Mouse (Mus musculus) left cerebral cortex, adult 11 months (tissue): ENCODE measurements around the gene Mrps15.
"Not testable (repeated sequence)": the region's sequence is repeated elsewhere in the genome, so short reads cannot be mapped to it uniquely, and the experiment has no call there.

Experiments
- DNase-seq: peaks from one replicate; pipeline ENCODE4 v3.0.0; 2022; ENCODE audit warnings: low spot score

Gene Mrps15

DNA sequence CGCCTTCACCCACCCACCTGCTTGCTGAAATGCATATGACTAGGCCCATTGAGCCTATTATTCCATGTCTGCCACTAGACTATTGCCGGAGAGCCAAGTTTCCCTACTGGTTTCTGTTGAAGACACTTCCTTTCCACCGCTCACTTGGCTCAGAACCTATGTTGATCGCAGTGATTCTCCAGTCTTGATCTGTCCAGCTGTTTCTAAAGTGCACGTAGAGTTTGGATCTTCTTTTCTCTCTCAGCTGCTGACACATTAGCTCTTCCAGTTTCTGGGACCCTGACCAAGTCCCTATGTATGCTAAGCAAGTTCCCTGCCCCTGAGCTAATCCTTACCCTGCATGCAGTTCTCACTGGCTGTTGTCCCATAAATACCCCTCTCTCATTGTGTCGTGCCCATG is 31.1 kb downstream of the Mrps15 start:
- no peak for DNase-seq

- DNase-seq = no peak
These were observed 32.5 kb downstream of the Mrps15 start for GRCm38 (mm10) chr4:126079266-126079665.

DNA sequence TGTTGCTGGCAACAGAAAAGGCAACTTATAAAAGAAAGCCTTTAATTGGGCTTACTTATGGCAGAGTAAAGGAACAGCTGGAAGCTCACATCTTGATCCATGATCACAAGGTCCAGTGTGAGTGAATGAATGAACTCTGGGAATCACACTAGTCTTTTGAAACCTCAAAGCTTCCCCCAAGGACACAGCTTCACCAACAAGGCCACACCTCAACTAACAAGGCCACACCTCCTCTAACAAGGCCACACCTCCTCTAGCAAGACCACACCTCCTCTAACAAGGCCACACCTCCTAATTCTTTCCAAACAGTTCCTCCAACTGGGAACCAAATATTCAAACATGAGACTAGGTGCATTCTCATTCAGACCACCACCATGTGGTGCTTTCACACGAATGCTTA is 34.9 kb downstream of the Mrps15 start:
- DNase-seq = no peak

GRCm38 (mm10) chr4:126083021-126083420 is 36.3 kb downstream of the Mrps15 start:
- DNase-seq = no peak

DNA sequence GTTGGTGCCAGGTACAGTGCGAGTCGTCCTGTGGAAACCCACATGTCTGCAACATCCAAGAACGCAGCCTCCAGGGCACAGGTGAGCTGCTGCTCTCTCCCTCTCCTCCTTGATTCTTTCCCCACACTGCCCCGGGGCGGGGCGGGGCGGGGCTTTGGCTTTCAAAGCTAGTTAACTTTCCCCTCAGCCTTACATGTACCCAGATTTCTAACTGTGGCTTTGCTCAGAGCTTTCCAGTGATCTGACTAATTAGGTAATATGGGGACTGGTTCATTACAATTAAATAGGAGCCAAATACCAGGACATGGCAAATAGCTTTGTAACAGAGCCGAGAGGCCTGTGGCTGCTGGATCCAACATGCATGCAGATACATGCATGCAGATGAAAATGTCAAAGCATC is 37.7 kb downstream of the Mrps15 start:
- no peak for DNase-seq

GRCm38 (mm10) chr4:126085996-126086576 is 39.4 kb downstream of the Mrps15 start:
- peak; percentile 62 for DNase-seq

DNA sequence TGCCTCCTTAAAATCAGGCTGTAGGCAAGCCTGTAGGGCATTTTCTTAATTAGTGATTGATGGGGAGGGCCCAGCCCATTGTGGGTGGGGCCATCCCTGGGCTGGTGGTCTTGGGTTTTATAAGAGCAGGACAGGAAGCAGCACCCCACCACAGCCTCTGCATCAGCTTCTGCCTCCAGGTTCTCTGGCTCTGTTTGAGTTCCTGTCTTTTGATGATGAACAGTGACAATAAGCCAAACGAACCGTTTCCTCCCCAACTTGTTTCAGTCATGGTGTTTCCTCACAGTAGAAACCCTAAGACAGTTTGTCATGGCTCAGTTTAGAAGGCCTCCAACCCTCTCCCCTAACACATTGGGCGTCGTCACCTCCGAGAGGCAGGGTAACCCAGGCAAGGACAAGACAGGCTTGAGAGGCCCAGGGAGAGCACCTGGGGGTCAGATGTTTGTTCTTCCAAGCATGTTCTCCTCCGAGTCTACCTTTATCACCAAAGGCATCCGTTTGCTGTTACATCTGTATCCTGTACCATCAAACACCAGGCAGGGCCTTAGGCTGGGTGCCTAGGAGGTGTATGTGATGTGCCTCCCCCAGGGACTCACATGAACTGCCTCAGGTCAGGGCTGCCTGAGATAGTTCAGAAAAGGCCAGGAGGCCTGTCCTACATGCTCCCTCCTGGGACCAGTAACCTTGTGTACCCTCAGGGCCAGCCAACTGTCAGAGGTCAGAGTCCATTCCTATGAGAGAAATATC is 43.5 kb downstream of the Mrps15 start:
- no peak for DNase-seq

- no peak for DNase-seq
These were observed 44.1 kb downstream of the Mrps15 start for GRCm38 (mm10) chr4:126090848-126091124.

GRCm38 (mm10) chr4:126091873-126092272 is 45.1 kb downstream of the Mrps15 start:
- DNase-seq = no peak

DNA sequence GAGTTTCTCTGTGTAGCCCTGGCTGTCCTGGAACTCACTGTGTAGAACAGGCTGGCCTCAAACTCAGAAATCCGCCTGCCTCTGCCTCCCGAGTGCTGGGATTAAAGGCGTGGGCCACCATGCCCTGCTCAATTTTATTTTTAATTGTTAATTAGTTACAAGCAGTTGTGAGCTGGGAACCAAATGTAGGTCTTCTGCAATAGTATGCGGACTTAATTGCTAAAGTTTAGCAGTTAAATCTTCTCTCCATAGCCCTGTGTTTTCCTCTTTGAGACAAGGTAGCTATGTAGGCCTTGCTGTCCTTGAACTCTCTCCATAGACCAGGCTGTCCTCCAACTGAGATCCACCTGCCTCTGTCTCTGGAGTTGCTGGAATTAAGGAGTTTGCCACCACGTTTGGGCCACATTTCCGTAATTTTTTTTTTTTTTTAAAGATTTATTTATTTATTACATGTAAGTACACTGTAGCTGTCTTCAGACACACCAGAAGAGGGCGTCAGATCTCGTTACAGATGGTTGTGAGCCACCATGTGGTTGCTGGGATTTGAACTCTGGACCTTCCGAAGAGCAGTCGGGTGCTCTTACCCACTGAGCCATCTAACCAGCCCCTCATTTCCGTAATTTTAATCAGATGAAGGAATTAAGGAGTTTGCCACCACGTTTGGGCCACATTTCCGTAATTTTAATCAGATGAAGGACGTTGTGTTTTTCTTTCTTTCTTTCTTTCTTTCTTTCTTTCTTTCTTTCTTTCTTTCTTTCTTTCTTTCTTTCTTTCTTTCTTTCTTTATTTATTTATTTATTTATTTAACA is 49.1 kb downstream of the Mrps15 start:
- not testable (repeated sequence) for DNase-seq

GRCm38 (mm10) chr4:126096464-126097111 is 49.9 kb downstream of the Mrps15 start, which contains the start of gene Lsm10:
Gene Lsm10, plus strand, starts transcription at chr4:126096623.
- DNase-seq = peak; percentile 95

GRCm38 (mm10) chr4:126097711-126098253 is 51.1 kb downstream of the Mrps15 start:
- no peak for DNase-seq

GRCm38 (mm10) chr4:126099365-126099764 is 52.6 kb downstream of the Mrps15 start:
- no peak for DNase-seq

- DNase-seq = no peak
These were observed 54.0 kb downstream of the Mrps15 start for GRCm38 (mm10) chr4:126100764-126101163.

GRCm38 (mm10) chr4:126102061-126102841 is 55.5 kb downstream of the Mrps15 start:
- no peak for DNase-seq

DNA sequence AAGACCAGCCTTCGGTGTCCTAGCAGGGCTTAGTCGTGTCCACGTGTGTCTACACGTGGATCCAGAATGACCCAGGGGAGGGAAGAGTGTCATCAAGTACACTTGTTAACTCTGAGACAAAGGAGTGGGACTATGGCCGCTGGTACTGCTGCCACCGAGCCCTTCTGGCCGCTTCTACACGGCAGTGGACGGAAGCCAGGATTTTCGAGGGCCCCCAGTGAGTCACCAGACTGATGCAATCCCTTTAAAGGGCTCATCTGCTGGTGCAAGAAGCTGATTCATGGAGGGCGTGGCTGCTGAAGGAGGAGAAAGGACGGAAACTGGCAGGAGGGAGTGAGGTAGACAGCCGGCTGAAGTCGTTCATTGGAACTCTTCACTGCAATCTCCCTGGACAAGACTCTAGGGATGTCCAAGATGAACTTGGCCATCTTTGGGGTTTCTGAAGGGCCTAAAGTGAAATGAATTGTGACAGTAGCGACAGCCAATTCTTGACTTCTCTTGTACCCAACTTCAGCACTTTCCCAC is 56.4 kb downstream of the Mrps15 start:
- DNase-seq = peak; percentile 73

GRCm38 (mm10) chr4:126103590-126104068 is 56.9 kb downstream of the Mrps15 start, which contains the start of gene Stk40:
Gene Stk40, plus strand, starts transcription at chr4:126103957.
- peak; percentile 96 for DNase-seq

DNA sequence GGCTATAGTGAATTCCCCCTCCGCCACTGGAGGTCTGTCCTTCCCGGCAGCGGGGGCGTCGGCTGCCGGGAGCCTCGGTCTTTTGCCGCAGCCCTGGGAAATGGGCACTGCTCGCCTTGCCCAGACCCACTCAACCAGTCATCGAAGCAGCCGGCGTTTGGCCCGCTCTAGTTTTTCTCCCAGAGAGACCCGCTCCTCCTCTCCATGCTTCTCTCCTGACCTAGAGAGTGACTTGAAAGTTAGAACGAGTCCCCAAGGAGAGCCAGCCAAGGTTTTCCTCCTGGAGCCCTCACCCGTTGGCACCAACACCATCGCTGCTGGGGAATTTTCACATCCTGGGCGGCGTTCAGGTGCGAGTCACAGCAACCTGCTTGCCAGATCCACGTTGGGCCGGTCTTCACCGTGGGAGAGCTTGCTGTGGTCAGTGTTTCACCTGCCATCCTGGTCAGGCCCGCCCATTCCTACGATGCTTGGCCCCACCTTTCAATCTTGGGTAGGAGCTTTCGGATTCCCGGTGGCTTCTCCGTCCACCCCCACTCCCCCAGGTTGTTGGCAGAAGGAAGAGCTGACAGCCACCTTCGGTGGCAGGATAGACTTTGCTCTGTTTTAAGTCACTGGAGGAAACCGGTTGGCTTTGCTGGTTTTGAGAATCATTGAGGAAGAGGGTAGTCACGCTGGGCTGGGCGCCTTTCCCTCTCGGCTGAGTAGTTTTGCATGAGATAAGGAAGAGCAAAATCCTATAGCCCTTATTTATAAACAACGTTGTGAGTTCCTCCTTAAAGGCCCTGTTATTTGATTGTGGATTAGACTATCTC is 57.7 kb downstream of the Mrps15 start:
- peak; percentile 36 for DNase-seq
